Mouse (Mus musculus): Measurements from ENCODE around the gene Fbxl7. TPM values are rescaled to one million over a fixed set of nuclear protein-coding genes. Genes with fewer than 3 reads are reported as not detected.

Gene Fbxl7
- total RNA-seq (2021), result 1 to 10 TPM; 1.9 to 3.0 TPM
- polyA plus RNA-seq (2012; rRNA removed), result 3.1 and 4.0 TPM in 2 replicates
- long read RNA-seq, partial matches to known transcripts, result 0 of 5 reads
- long read RNA-seq, other reads (novel, unspliced or antisense), result 4 of 5 reads

DNA sequence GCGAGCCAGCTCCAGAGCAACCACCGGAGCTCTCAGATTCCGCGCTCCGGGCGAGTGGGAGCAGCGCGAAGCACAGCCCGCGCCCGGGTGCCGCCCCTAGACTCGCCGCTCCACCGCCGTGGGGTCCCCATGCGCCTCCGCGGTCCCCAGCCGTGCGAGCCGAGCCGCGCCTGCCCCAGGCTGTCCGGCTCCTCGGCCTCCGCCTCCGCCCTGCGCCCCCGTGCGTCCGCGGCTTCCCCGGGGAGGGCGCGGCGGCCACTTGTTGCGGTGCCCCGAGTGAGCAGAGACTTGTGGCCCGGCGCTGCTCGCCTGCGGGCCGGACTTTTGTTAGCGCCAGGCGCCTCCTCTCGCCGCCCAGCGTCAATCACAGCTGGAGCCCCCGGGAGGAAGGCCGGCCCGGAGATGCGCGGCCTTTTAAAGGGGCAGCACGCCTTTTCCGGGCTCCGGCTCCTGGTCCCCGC lies at the start of gene Fbxl7:
TSS of gene Fbxl7 (minus strand) at position 330 of the 461 bp plus-strand sequence.
- Histone ChIP-seq H3K4me3 (peak within 1 kb of the TSS; percentile 55), H3K9ac (ENCODE audit: low read depth, low read length) (peak within 1 kb of the TSS; percentile 93), H3K4me1 (ENCODE audit: control insufficient read depth, insufficient read depth, low read length) (peaks cover 4% of the 10 kb centered on the region), H3K36me3 (ENCODE audit: control insufficient read depth, insufficient read depth, low read length) (no peaks in the 10 kb centered on the region; the same call in 1 of the 2 replicates), H3K27me3 (ENCODE audit: control insufficient read depth, insufficient read depth, low read length) (no peaks in the 10 kb centered on the region), H3K27ac (peak within 1 kb of the TSS; percentile 84), H3K79me2 (replicated peaks; ENCODE audit: control insufficient read depth, insufficient read depth, low read length) (no peaks in the 10 kb centered on the region)
- peak; percentile 92 to 93 for DNase-seq
- peak; percentile 75 for TF ChIP-seq POLR2A (IDR thresholded peaks at IDR 0.05; ENCODE audit: insufficient read depth, low read depth, low read length)
- peak; percentile 75 for TF ChIP-seq CTCF (IDR thresholded peaks at IDR 0.05)
- TF ChIP-seq EP300 (IDR thresholded peaks at IDR 0.05; ENCODE audit: insufficient read depth, low read depth, low read length), result no peak
- under 1% methylated on average over 57 of the region's 58 CpGs for WGBS
- intact Hi-C loops (cut with DNase I), result loop anchor here (1.0 to 5.0 kb wide), 3 partner anchors 118 to 275 kb away; no protein-coding TSS in a partner anchor

- Histone ChIP-seq H3K79me2 (replicated peaks; ENCODE audit: control insufficient read depth, insufficient read depth, low read length) (no peaks in the 10 kb centered on the region), H3K9ac (ENCODE audit: low read depth, low read length) (no peak overlapping the region), H3K4me1 (ENCODE audit: control insufficient read depth, insufficient read depth, low read length) (no peaks in the 10 kb centered on the region), H3K4me3 (no peak overlapping the region), H3K27me3 (ENCODE audit: control insufficient read depth, insufficient read depth, low read length) (no peaks in the 10 kb centered on the region), H3K27ac (no peak overlapping the region), H3K36me3 (ENCODE audit: control insufficient read depth, insufficient read depth, low read length) (no peaks in the 10 kb centered on the region)
- intact Hi-C loops (cut with DNase I), result no loop called here
- DNase-seq, result no peak
- WGBS, result 61% methylated on average over 2 of the region's 2 CpGs
- TF ChIP-seq CTCF (IDR thresholded peaks at IDR 0.05) (no peak), EP300 (IDR thresholded peaks at IDR 0.05; ENCODE audit: insufficient read depth, low read depth, low read length) (no peak), POLR2A (IDR thresholded peaks at IDR 0.05; ENCODE audit: insufficient read depth, low read depth, low read length) (no peak)
Measured at GRCm38 (mm10) chr15:26922026-26922425, 26.6 kb upstream of the Fbxl7 start.

- no peak for TF ChIP-seq POLR2A (IDR thresholded peaks at IDR 0.05; ENCODE audit: insufficient read depth, low read depth, low read length)
Measured at GRCm38 (mm10) chr15:26913427-26913826, 18.0 kb upstream of the Fbxl7 start.

DNA sequence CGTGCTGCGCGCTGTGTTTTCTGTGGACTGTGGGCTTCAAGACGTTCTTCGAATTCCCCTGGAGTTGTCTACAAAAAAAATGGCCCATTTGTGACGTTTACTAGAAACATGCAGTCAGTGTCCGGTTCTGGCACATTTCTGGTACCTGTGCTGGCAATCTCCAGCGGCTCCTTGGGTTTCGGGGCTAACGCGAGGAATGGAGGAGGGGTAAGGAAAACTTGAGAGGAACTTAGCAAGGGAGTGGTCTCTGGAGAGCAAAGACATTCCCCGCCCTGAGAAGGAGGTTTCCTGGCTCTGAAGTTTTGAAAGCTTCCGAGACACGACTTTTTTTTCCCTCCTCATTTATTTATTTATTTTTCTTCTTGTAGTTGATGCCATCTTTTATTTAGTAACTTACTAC lies 381 bp upstream of the Fbxl7 start:
- Histone ChIP-seq H3K9ac (ENCODE audit: low read depth, low read length) (peak overlapping the region; percentile 93), H3K27ac (peak overlapping the region; percentile 84), H3K36me3 (ENCODE audit: control insufficient read depth, insufficient read depth, low read length) (no peaks in the 10 kb centered on the region), H3K27me3 (ENCODE audit: control insufficient read depth, insufficient read depth, low read length) (no peaks in the 10 kb centered on the region), H3K4me3 (peak overlapping the region; percentile 55), H3K79me2 (replicated peaks; ENCODE audit: control insufficient read depth, insufficient read depth, low read length) (no peaks in the 10 kb centered on the region), H3K4me1 (ENCODE audit: control insufficient read depth, insufficient read depth, low read length) (peaks cover 4% of the 10 kb centered on the region)
- TF ChIP-seq EP300 (IDR thresholded peaks at IDR 0.05; ENCODE audit: insufficient read depth, low read depth, low read length) (no peak), CTCF (IDR thresholded peaks at IDR 0.05) (no peak), POLR2A (IDR thresholded peaks at IDR 0.05; ENCODE audit: insufficient read depth, low read depth, low read length) (no peak)
- 0% methylated on average over 14 of the region's 14 CpGs for WGBS
- intact Hi-C loops (cut with DNase I), result loop anchor here (1.0 to 5.0 kb wide), 3 partner anchors 118 to 275 kb away; no protein-coding TSS in a partner anchor
- no peak for DNase-seq

More at GRCm38 (mm10) chr15:26913427-26913826, 18.0 kb upstream of the Fbxl7 start:
- no peak overlapping the region for H3K9ac ChIP-seq (ENCODE audit: low read depth, low read length)
- no peak overlapping the region for H3K27ac ChIP-seq
- no peaks in the 10 kb centered on the region for H3K79me2 ChIP-seq (replicated peaks; ENCODE audit: control insufficient read depth, insufficient read depth, low read length)
- no peaks in the 10 kb centered on the region for H3K27me3 ChIP-seq (ENCODE audit: control insufficient read depth, insufficient read depth, low read length)
- no peaks in the 10 kb centered on the region for H3K4me1 ChIP-seq (ENCODE audit: control insufficient read depth, insufficient read depth, low read length)
- no peak for DNase-seq
- H3K36me3 ChIP-seq (ENCODE audit: control insufficient read depth, insufficient read depth, low read length), result no peaks in the 10 kb centered on the region
- intact Hi-C loops (cut with DNase I), result no loop called here
- no peak overlapping the region for H3K4me3 ChIP-seq

- intact Hi-C loops (cut with DNase I), result loop anchor here (1.0 to 5.0 kb wide), 4 partner anchors 73 to 275 kb away; no protein-coding TSS in a partner anchor
- peak overlapping the region; percentile 55 for H3K4me3 ChIP-seq
- TF ChIP-seq CTCF (IDR thresholded peaks at IDR 0.05) (no peak), EP300 (IDR thresholded peaks at IDR 0.05; ENCODE audit: insufficient read depth, low read depth, low read length) (no peak), POLR2A (IDR thresholded peaks at IDR 0.05; ENCODE audit: insufficient read depth, low read depth, low read length) (no peak)
- H3K36me3 ChIP-seq (ENCODE audit: control insufficient read depth, insufficient read depth, low read length), result no peaks in the 10 kb centered on the region; the same call in 1 of the 2 replicates
- H3K27me3 ChIP-seq (ENCODE audit: control insufficient read depth, insufficient read depth, low read length), result no peaks in the 10 kb centered on the region
- under 1% methylated on average over 28 of the region's 28 CpGs for WGBS
- peak; percentile 62 to 70 for DNase-seq
- peak overlapping the region; percentile 84 for H3K27ac ChIP-seq
- no peaks in the 10 kb centered on the region for H3K79me2 ChIP-seq (replicated peaks; ENCODE audit: control insufficient read depth, insufficient read depth, low read length)
- H3K4me1 ChIP-seq (ENCODE audit: control insufficient read depth, insufficient read depth, low read length), result peaks cover 4% of the 10 kb centered on the region
- H3K9ac ChIP-seq (ENCODE audit: low read depth, low read length), result peak overlapping the region; percentile 93
Measured at GRCm38 (mm10) chr15:26894801-26895229, 565 bp downstream of the Fbxl7 start.

GRCm38 (mm10) chr15:26894031-26894655 lies 1.2 kb downstream of the Fbxl7 start:
- no peaks in the 10 kb centered on the region; the same call in 1 of the 2 replicates for H3K36me3 ChIP-seq (ENCODE audit: control insufficient read depth, insufficient read depth, low read length)
- peak overlapping the region; percentile 55 for H3K4me3 ChIP-seq
- intact Hi-C loops (cut with DNase I), result loop anchor here (2.0 to 5.0 kb wide), 2 partner anchors 72 to 255 kb away; no protein-coding TSS in a partner anchor
- peak overlapping the region; percentile 84 for H3K27ac ChIP-seq
- TF ChIP-seq CTCF (IDR thresholded peaks at IDR 0.05) (no peak), EP300 (IDR thresholded peaks at IDR 0.05; ENCODE audit: insufficient read depth, low read depth, low read length) (no peak), POLR2A (IDR thresholded peaks at IDR 0.05; ENCODE audit: insufficient read depth, low read depth, low read length) (peak; percentile 25; the same call in 1 of the 2 replicates)
- WGBS, result 6% methylated on average over 12 of the region's 12 CpGs
- peak; percentile 43 to 48 for DNase-seq
- H3K9ac ChIP-seq (ENCODE audit: low read depth, low read length), result peak overlapping the region; percentile 93
- peaks cover 4% of the 10 kb centered on the region for H3K4me1 ChIP-seq (ENCODE audit: control insufficient read depth, insufficient read depth, low read length)
- no peaks in the 10 kb centered on the region for H3K27me3 ChIP-seq (ENCODE audit: control insufficient read depth, insufficient read depth, low read length)
- H3K79me2 ChIP-seq (replicated peaks; ENCODE audit: control insufficient read depth, insufficient read depth, low read length), result no peaks in the 10 kb centered on the region

Data from heart, adult 2 months (tissue).